Mouse (Mus musculus): Measurements from ENCODE around the gene Rin3.

GRCm38 (mm10) chr12:102287904-102288602 is 5.2 kb downstream of the Rin3 start:
- TF ChIP-seq POLR2A (IDR thresholded peaks at IDR 0.05; ENCODE audit: low read depth, low read length) = no peak
- TF ChIP-seq CTCF (IDR thresholded peaks at IDR 0.05; ENCODE audit: borderline replicate concordance, insufficient read depth, low read length) = no peak
